Mouse (Mus musculus): ENCODE measurements around the gene Clec16a.

Clec16a gene

GRCm38 (mm10) chr16:10534567-10534966 is 10.6 kb upstream of the Clec16a start:
- DNase-seq (ENCODE audit: low spot score), result no peak

GRCm38 (mm10) chr16:10536323-10536722 is 8.8 kb upstream of the Clec16a start:
- DNase-seq (ENCODE audit: low spot score), result no peak

GRCm38 (mm10) chr16:10536961-10537360 is 8.2 kb upstream of the Clec16a start:
- DNase-seq (ENCODE audit: low spot score), result no peak

GRCm38 (mm10) chr16:10540763-10541597 is 4.2 kb upstream of the Clec16a start:
- DNase-seq (ENCODE audit: low spot score), result no peak

GRCm38 (mm10) chr16:10541598-10541930 is 3.6 kb upstream of the Clec16a start:
- DNase-seq (ENCODE audit: low spot score), result no peak

- no peak for DNase-seq (ENCODE audit: low spot score)
These were observed 2.9 kb upstream of the Clec16a start for GRCm38 (mm10) chr16:10542266-10542665.

GRCm38 (mm10) chr16:10542698-10543365 is 2.3 kb upstream of the Clec16a start, which contains the start of gene Dexi:
Dexi (minus strand) TSS chr16:10543054.
- DNase-seq (ENCODE audit: low spot score), result peak; percentile 97

- no peak for DNase-seq (ENCODE audit: low spot score)
These were observed 1.7 kb downstream of the Clec16a start for GRCm38 (mm10) chr16:10546865-10547264.

- DNase-seq (ENCODE audit: low spot score), result no peak
These were observed 3.8 kb downstream of the Clec16a start for GRCm38 (mm10) chr16:10548938-10549337.

GRCm38 (mm10) chr16:10549600-10549999 is 4.5 kb downstream of the Clec16a start:
- DNase-seq (ENCODE audit: low spot score), result no peak

GRCm38 (mm10) chr16:10551592-10551991 is 6.5 kb downstream of the Clec16a start:
- DNase-seq (ENCODE audit: low spot score), result no peak

- DNase-seq (ENCODE audit: low spot score), result no peak
These were observed 8.7 kb downstream of the Clec16a start for GRCm38 (mm10) chr16:10553858-10554257.

GRCm38 (mm10) chr16:10559991-10560390 is 14.9 kb downstream of the Clec16a start:
- DNase-seq (ENCODE audit: low spot score), result no peak

GRCm38 (mm10) chr16:10565278-10565885 is 20.2 kb downstream of the Clec16a start:
- peak; percentile 62 for DNase-seq (ENCODE audit: low spot score)

- no peak for DNase-seq (ENCODE audit: low spot score)
These were observed 22.0 kb downstream of the Clec16a start for GRCm38 (mm10) chr16:10567153-10567552.

GRCm38 (mm10) chr16:10569809-10570395 is 24.8 kb downstream of the Clec16a start:
- DNase-seq (ENCODE audit: low spot score), result no peak

- DNase-seq (ENCODE audit: low spot score), result no peak
These were observed 25.6 kb downstream of the Clec16a start for GRCm38 (mm10) chr16:10570708-10571107.

GRCm38 (mm10) chr16:10571820-10572219 is 26.7 kb downstream of the Clec16a start:
- DNase-seq (ENCODE audit: low spot score), result no peak

- no peak for DNase-seq (ENCODE audit: low spot score)
These were observed 29.8 kb downstream of the Clec16a start for GRCm38 (mm10) chr16:10574936-10575335.

- DNase-seq (ENCODE audit: low spot score), result no peak
These were observed 30.8 kb downstream of the Clec16a start for GRCm38 (mm10) chr16:10575915-10576314.

GRCm38 (mm10) chr16:10577548-10577947 is 32.4 kb downstream of the Clec16a start:
- no peak for DNase-seq (ENCODE audit: low spot score)

- no peak for DNase-seq (ENCODE audit: low spot score)
These were observed 33.2 kb downstream of the Clec16a start for GRCm38 (mm10) chr16:10578376-10578775.
